Mouse (Mus musculus): Measurements from ENCODE around the gene Ice2.

Gene Ice2

DNA sequence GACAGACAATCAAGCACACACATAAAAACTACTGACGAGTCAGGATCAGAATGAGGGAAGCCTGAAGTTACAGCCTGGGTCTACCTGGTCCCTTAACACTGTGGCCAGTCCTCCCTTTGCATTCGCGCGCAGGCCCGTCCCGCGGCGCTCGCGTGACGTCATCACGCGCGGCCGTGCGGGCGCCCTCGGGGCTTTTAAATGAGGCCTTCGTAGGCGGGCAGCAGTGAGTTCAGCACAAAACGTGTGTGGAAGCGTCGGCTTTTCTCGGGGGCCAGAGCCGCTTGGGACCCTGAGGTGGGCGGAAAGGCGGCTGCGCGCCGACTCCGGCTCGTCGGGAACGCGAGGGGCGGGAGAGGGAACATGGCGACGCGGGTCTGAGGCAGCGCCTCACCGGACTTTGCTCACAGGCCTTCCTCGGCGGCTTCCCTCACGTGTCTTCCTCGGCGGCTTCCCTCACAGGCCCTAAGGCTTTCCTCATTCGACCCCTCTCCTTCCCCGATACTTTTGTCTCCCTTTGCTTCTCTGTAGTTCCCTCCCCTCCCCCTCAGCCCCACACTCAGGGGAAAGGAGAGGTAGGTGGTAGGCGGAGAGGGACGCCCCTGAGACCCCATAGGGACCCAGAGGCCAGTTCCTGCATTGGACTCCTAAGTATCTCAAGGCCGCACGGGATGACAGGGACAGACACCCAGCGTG, at the start of gene Ice2:
Ice2 (plus strand) TSS at position 147 of the 693 bp plus-strand sequence.
- peak; percentile 56 to 68 for DNase-seq (ENCODE audit: low spot score in 2 of 2)

DNA sequence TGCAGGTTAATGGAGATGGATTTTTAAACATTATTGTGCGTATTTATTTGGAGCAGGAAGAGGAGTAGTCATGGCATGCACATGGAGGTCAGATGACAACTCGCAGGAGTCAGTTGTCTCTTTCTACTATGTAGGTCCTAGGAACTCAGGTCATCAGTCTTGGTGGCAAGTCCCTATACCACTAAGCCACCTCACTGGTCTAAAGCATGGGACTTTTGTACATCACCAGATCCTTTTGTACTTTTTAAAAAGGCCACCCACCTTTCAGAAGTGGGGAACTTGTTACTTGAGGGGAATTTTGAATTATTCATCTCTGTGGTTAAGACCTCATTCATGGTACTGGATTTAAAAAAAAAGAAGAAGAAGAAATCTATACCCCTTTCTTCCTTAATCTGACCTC, 48.2 kb upstream of the Ice2 start:
- no peak for DNase-seq (ENCODE audit: low spot score in 2 of 2)

DNA sequence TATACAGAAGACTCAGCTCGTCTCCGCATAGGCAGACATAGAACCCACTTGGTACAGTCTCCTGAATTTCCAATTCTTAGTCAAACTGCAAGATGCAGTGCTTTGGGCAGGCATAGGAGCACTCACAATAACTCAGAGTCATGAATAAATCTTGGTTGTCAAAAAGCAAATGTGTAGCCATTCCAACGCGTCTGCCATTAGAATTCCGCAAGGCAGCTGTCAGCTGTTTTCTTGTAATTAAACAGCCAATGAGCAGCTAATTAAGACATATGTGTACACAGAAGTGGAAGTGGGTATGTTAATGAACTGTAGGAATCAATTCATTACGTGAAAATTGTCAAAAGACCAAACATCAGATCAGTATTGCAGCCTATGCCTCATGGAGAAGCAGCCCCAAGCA, 43.5 kb upstream of the Ice2 start:
- DNase-seq (ENCODE audit: low spot score in 2 of 2): no peak

DNA sequence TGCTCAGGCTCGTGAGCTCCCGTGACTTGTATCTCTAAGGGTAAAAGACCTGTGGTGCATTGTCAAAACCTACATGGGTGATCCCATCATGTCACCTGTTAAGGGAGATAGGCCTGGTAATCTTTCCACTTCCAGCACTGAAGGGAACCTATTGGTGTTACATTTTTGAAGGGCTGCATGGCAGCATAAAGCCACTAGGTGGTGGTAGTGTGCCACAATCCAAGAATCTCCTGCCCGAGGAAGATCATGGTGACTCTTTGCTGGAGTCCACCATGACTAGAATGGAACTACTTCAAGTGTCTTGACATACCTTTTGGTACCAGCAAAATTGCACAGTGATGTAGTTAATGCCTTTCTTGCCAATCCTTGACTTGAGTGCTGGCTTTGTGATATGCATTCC, 39.9 kb upstream of the Ice2 start:
- DNase-seq (ENCODE audit: low spot score in 2 of 2): peak; percentile 42 to 47

DNA sequence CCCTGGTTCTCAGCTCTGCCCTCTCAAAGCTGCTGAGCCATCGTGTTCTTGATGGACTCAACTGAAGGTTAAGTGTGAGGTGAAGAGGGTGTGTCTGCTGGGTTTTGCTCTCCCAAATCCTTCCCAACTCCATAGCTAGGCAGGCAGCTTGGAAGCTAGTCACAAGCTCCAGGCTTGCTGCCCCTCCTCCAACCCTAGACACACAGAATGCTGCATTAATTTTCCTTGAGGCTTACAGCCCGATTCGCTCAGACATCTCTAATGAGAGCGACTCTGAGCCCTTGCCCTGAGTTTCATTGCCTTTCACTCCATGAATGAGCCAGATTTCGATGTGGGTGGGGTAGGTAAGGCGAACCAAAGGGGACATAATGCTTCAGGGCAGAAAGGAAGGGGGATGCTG, 38.9 kb upstream of the Ice2 start:
- DNase-seq (ENCODE audit: low spot score in 2 of 2): no peak

DNA sequence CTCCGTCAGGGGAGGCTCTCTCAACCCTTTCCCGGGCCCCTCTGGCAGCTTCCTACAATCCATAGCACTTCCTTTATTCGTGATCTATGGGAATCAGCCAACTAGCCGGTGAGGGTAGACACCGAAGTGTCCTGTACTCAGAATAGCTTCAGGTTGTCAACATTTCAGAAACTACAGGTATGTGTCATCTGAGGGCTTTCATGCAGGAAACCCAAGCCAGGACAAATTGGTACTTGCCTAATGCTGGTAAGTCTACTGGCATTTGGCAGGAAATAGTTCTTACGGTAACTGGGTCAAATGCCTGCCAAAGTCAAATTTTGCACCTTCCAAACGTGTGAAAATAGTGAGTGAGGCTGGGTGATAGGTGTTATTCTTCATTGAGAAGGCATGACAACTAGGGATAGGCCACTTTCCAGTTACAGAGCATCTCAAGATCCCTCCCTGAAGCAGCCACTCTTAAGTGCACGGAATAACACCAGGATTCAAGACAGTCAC, 35.7 kb upstream of the Ice2 start:
- DNase-seq (ENCODE audit: low spot score in 2 of 2): no peak

DNA sequence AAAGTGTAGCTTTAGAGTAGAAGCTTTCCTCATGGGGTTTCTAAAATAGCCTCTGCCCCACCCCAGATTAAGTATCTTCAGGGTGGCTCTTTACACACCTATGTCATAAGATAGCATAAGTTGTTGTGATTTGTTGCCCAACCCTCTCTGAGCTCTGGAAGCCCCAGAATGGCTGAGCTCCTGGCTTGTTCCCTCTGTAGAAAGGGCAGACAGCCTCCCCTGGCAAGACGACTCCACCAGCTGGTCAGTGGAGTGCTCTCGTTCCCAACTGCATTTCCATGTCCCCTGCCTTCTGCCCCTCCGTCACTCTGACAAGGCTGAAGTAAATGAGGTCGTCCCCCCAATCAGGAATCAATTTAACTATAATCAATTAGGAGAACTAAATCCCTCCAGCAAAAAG, 34.9 kb upstream of the Ice2 start:
- no peak for DNase-seq (ENCODE audit: low spot score in 2 of 2)

DNA sequence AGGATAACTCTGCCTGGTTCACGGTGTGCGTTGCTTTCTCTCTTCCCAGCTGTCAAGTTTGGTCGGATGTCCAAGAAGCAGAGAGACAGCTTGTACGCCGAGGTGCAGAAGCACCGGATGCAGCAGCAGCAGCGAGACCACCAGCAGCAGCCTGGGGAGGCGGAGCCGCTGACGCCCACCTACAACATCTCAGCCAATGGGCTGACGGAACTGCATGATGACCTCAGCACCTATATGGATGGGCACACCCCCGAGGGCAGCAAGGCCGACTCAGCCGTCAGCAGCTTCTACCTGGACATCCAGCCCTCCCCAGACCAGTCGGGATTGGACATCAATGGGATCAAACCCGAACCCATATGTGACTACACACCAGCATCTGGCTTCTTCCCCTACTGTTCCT, 33.6 kb upstream of the Ice2 start:
- DNase-seq (ENCODE audit: low spot score in 2 of 2): no peak

DNA sequence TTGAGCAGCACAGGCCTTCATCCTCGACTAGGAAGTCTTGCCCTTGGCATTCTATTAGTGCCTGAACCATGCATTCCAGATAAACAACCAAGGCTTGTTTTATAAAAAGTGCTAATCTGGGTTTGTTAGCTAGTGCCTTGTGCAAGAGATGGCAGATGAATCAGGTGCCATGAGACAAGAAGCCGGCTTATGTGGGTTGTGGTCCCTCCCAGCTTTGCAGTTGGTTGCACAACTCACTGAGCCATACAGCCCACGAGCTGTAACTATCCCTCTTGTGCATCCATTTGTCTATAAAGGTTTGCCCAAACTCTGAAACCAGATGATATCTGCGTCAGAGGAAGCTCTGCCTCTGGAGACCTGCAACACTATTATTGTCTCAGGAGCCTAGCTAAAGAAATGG, 30.7 kb upstream of the Ice2 start:
- DNase-seq (ENCODE audit: low spot score in 2 of 2): no peak

DNA sequence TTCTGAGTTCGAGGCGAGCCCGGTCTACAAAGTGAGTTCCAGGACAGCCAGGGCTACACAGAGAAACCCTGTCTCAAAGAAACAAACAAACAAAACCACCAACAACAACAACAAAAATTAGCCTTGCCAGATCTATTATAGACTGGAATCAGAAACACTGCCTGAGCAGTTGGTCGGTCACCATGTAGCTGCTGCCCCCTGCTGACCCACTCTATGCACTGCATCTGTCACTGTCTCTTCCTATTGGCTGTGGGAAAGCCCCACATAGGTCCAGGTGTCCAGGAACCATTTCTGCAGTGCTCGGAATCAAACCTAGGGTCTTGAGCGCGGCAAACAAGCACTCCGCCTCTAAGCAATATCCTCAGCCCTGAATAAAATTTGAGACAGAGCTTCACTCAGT, 29.6 kb upstream of the Ice2 start:
- peak; percentile 56 to 59 for DNase-seq (ENCODE audit: low spot score in 2 of 2)

DNA sequence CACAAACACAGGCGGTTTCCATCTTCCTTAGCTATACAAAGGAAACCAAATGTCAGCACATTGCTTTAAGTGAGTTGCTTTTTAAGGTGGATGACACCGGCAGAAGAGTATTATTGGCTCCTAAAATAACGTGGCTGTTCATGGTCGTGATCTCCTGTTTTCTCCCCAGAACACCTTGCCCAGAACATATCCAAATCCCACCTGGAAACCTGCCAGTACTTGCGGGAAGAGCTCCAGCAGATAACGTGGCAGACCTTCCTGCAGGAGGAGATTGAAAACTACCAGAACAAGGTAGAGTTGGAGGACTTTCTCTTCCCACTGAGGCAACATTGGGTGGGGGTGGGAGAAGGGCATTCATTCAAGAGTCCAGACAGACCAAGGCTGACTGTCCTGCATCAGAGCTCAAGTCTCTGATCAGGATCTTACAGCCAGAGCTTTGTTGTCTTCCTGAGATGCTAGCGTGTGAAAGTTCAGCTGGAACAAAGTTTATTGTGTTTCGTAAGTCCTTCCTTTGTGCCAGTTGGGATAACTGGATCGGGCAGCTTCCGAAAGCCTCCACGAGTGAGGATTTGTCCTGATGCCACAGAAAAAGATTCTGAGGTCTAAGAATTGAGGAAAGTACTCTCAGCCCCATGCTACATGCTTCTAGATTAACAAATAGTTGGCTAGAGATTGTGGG, 26.5 kb upstream of the Ice2 start:
- no peak for DNase-seq (ENCODE audit: low spot score in 2 of 2)

DNA sequence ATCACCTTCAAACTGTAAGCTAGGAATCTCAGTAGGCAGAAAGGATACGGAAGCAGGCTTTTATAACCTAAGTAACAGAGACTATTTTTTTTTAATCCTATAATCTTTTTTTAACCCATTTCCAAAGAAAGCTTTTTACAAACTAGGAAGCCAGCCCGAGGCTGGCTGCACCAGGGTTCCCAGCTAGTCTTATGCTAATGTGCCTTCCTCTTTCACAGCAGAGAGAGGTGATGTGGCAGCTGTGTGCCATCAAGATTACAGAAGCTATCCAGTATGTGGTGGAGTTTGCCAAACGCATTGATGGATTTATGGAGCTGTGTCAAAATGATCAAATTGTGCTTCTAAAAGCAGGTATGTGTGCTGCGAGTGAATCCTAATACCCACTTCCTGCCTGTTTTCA, 24.8 kb upstream of the Ice2 start:
- DNase-seq (ENCODE audit: low spot score in 2 of 2): no peak

DNA sequence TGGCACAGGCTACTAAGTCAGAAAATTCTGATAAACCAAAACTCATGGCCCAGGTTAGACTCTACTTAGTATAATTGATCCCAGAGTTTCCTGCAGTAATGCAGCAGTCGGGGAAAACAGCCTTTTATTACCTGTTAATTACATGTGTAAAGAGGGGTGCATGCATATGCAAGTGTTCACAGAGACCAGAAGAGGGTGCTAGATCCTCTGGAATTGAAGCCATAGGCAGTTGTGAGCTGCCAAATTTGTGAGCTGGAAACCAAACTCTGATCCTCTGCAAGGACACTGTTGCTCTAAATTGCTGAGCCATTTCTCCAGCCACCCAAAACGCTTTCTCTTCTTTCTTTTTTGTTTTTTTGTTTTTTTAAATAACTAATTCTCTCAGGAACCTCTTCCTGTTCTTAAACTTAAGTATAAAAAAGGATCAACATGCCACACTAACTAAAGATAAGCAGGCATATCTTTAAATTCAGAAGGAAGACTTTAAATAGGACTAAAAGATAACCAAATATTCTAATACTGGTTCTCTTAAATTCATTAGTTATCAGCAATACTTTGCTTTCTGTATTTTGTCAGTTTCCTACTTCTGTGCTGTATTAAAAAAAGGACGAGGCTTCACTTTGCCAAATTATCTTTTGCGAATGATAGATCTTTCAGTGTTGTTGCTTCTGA, 20.6 kb upstream of the Ice2 start:
- no peak for DNase-seq (ENCODE audit: low spot score in 2 of 2)

DNA sequence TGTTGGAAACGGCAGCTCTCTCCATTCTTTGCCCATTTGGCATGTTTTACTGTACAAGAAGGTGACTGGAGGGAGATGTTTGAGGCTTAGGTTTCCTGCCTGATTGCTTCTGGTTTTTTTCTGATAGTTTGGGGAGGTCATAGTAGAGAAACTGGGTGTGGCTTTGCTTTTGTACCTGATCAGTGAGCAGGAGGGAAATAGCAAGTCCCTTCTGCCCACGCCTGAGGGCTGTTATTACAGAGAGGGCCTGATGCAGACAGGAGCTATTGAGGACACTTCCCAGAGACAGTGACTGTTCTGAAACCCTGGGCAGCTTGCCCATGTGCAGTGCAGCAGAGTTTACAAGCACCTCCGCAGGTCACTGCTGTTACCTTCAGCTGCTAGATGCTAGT, 20.1 kb upstream of the Ice2 start:
- DNase-seq (ENCODE audit: low spot score in 2 of 2): no peak

DNA sequence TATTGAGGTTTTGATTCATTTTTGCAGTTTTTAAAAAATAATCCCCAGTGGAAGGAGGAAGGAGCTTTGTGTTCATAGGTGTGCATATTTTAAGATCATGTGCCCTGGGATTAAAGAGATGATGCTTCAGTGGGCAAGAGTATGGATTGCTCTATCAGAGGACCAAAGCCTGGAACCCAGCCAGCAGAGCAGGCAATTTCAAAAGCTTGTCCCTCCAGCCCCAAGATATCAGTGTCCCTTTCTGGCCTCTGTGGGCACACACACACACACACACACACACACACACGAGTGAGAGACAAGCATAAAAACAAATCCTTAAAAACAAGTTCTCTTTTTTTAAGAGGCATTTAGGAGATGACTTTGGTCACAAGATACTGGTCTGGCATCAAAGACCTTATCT, 17.2 kb upstream of the Ice2 start:
- no peak for DNase-seq (ENCODE audit: low spot score in 2 of 2)

DNA sequence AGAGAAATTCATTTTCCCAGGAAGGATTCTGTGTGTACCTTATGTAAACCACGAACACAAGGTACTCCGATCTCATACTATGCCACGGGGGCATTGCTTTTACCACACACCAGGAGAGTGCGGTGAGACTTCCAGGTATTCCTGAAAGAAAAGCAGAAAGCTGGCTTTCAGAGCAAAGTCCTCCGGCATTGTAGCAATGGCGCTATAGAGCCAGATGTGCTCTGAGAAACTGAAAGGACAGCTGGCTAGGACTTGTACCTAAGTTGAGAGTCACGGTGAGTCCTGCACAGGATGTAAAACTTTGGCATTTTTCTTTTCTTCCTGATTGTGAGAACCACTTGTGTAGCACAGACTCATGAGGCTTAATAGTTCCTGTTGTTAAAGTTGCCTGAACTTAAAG, 16.0 kb upstream of the Ice2 start:
- DNase-seq (ENCODE audit: low spot score in 2 of 2): no peak

DNA sequence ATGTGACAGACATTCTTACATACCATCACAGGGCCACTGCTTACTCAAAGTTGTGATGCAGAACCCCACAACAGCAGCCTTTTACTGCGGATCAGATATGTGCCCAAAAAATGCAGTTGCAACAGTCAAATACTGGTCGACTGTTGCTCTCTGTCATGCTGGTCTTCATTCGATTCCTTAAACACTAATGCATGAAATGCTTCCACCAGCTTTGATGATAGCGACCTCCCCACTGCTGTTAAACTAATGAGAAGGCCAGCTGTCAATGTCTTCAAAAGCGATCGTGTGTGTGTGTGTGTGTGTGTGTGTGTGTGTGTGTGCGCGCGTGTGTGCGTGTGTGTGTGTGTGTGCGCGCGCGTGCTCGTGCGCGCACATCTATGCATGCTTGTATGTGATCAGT, 13.2 kb upstream of the Ice2 start:
- no peak for DNase-seq (ENCODE audit: low spot score in 2 of 2)

DNA sequence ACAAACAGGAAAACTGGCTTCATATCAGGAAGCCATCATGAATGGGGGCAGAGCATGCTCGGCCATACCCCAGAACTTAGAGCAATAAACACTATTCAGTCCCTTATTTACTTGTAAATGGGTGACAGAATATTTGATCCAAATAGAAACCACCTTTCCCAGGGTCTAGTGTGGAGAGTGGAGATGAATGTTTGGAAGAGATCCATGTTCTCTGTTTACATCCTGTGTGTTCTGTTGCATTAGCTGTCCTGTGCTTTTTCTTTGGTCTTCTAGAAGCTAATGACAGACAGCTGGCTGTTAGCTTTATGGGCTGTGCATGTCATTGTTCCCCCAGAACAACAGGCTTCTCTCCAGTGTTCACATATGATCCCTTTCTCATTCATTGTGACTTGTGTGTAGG, 12.8 kb upstream of the Ice2 start:
- no peak for DNase-seq (ENCODE audit: low spot score in 2 of 2)

DNA sequence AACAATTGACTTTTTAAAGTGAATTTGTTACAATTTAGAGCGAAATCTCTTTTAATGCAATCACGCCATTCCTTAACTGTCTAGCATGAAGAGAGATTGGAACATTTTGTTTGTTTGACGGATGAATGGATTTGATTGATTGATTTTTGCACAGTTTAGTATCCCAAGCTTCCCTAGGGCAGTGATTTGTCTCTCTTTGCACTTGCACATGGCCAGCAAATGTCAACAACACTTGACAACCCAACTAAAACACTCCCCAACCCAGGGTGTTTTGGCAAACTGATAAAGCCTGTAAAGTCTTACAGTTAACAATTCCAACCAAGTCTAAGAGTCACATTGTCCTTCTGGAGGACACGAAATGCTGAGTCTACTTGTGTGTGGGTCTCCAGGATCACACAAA, 10.4 kb upstream of the Ice2 start:
- DNase-seq (ENCODE audit: low spot score in 2 of 2): no peak

DNA sequence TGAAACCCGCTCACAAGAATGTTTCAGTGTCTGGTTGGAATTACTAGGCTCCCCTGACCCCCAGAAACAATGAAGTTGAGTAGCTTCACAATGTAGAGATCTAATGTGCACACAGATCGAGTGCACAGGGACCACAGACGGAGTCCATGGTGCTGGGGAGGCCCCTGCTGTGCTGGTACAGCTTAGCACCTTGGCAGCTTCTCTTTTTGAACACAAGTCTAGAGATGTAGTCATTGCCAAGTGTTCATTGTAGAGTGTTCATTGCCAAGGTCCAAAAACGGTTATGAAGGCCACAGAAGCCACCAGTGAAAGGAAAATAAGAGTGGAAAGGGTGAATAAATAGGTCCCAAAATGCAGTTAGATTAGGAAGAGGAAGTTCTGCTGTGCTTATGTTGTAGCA, 7.1 kb upstream of the Ice2 start:
- no peak for DNase-seq (ENCODE audit: low spot score in 2 of 2)

DNA sequence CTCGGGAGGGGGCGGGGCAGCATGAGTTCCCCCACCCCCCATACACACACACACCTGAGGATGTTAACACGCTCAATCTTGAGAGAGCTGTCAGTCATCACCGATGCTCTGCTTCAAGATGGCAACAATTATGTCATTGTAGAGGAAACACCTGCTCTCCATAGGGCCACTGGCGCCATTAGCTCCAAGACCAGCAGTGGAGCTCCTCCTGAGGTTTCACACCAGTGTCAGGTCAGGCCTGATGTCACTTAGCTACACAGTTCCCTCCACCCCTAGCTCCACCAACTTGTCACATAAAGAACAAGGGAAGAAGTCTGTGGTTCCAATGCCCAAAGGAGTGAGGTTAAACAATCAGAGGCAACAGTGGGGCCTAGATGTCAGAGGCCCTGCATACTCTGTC, 3.5 kb upstream of the Ice2 start:
- no peak for DNase-seq (ENCODE audit: low spot score in 2 of 2)

DNA sequence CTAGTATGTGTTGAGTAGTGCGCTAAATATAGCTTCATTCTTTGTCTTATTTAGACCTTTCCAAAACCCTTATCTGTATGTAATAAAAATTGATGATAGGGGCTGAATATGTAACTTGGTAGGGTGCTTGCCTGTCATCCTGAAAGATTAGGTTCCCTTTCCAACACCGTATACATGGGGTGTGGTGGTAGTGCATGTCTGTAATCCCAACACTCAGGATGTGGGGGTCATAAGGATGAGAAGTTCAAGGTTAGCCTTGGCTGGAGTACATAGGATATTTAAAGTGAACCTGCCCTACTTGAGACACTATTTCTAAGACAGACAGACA, 310 bp upstream of the Ice2 start:
- DNase-seq (ENCODE audit: low spot score in 2 of 2): no peak

DNA sequence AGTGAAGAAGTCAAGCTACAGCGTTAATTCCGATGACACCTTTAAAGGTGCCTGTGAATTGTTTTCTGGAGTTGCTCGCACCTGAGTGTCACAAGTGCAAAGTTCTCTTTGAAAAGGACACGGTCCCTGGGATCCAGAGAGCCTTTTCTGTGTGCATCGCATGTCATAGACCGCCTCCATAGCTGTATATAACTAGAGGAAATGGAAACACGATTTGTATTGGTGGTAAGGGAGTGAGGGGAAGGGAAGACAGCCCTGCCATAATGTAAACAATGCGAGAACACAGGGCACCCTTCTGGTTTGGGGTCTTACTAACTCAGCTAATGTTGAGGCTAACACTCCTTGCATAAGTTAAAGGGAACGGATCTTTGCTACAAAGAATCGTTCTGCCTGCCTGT, 746 bp downstream of the Ice2 start:
- DNase-seq (ENCODE audit: low spot score in 2 of 2): no peak

Measured in frontal cortex, postnatal 25 days (tissue).